Mouse (Mus musculus) midbrain, embryonic 14.5 days (tissue): Measurements from ENCODE around the gene Atp13a5. TPM values are rescaled to one million over a fixed set of nuclear protein-coding genes. Genes with fewer than 3 reads are reported as not detected.
A peak's percentile ranks its signal among the peaks of the same experiment; 100 is the strongest.

Experiments
- ATAC-seq: fragments of 200-750 bp; cut with Nextera tagmentation; 2 replicates; pipeline ENCODE4 v1.8.0; 2017; ENCODE audit warnings: moderate number of reproducible peaks, moderate library complexity; ENCODE audit not compliant: low FRiP score, low TSS enrichment
- DNase-seq: peaks from one replicate; pipeline ENCODE4 v3.0.0-alpha.2; 2015
- H3K27ac ChIP-seq: fragments of 300-500 bp; sonication (generic); replicated peaks from 2 replicates; pipeline ENCODE4 v1.5.1; 2014; ENCODE audit warnings: mild to moderate bottlenecking, low read depth, low read length, moderate library complexity
- H3K27me3 ChIP-seq: fragments of 300-500 bp; sonication (generic); 2 replicates; pipeline ENCODE4 v1.6.1; 2014; ENCODE audit warnings: low read length, control low read depth, mixed read lengths; ENCODE audit not compliant: control insufficient read depth, insufficient read depth
- H3K36me3 ChIP-seq: fragments of 300-500 bp; sonication (generic); 2 replicates; pipeline ENCODE4 v1.6.1; 2014; ENCODE audit warnings: low read length, control low read depth; ENCODE audit not compliant: control insufficient read depth, insufficient read depth
- H3K4me1 ChIP-seq: fragments of 300-500 bp; sonication (generic); 2 replicates; pipeline ENCODE4 v1.6.1; 2014; ENCODE audit warnings: mild to moderate bottlenecking, antibody characterized with exemption, low read length, control low read depth; ENCODE audit not compliant: control insufficient read depth, insufficient read depth
- H3K4me2 ChIP-seq: fragments of 300-500 bp; sonication (generic); 2 replicates; pipeline ENCODE4 v1.6.1; 2014; ENCODE audit warnings: mild to moderate bottlenecking, low read length, moderate library complexity
- H3K4me3 ChIP-seq: fragments of 300-500 bp; sonication (generic); replicated peaks from 2 replicates; pipeline ENCODE4 v1.5.1; 2014; ENCODE audit warnings: low read depth, low read length
- H3K9ac ChIP-seq: fragments of 300-500 bp; sonication (generic); replicated peaks from 2 replicates; pipeline ENCODE4 v1.6.1; 2014; ENCODE audit warnings: mild to moderate bottlenecking, low read length, moderate library complexity
- H3K9me3 ChIP-seq: fragments of 300-500 bp; sonication (generic); 2 replicates; pipeline ENCODE4 v1.6.1; 2016; ENCODE audit warnings: low read length, control low read depth, mixed read lengths; ENCODE audit not compliant: control insufficient read depth
- WGBS: fragments of 180-500 bp; shearing (Covaris S2); extraction: QIAGEN DNeasy Blood & Tissue Kit; methylation state at CpG from one replicate; pipeline ENCODE4 v1.1.7; 2014; 5-methylcytosine and 5-hydroxymethylcytosine counted together
- polyA plus RNA-seq: library from polyadenylated mRNA; unstranded; fragments of >200 nt; fragmentation: Nextera tagmentation; extraction: Ambion mirVana; gene quantifications from 2 replicates; pipeline ENCODE4 v1.2.1, GENCODE M21; 2014

Gene Atp13a5
- polyA plus RNA-seq, 1 experiment from 2014 or later: 1.4 TPM

- ATAC-seq (no peak; the same call in 1 of the 2 replicates), DNase-seq (peak; percentile 73)
- no peak overlapping the region for H3K4me2 ChIP-seq
- no peaks in the 10 kb centered on the region for H3K9me3 ChIP-seq
- no peak overlapping the region for H3K9ac ChIP-seq
- H3K4me3 ChIP-seq: no peak overlapping the region
- no peak overlapping the region for H3K27ac ChIP-seq
- 72% methylated on average over 5 of the region's 5 CpGs for WGBS
- H3K4me1 ChIP-seq: no peaks in the 10 kb centered on the region
- no peaks in the 10 kb centered on the region for H3K27me3 ChIP-seq
- no peaks in the 10 kb centered on the region for H3K36me3 ChIP-seq
Measured at GRCm38 (mm10) chr16:29216395-29217295, 161.9 kb downstream of the Atp13a5 start.

DNA sequence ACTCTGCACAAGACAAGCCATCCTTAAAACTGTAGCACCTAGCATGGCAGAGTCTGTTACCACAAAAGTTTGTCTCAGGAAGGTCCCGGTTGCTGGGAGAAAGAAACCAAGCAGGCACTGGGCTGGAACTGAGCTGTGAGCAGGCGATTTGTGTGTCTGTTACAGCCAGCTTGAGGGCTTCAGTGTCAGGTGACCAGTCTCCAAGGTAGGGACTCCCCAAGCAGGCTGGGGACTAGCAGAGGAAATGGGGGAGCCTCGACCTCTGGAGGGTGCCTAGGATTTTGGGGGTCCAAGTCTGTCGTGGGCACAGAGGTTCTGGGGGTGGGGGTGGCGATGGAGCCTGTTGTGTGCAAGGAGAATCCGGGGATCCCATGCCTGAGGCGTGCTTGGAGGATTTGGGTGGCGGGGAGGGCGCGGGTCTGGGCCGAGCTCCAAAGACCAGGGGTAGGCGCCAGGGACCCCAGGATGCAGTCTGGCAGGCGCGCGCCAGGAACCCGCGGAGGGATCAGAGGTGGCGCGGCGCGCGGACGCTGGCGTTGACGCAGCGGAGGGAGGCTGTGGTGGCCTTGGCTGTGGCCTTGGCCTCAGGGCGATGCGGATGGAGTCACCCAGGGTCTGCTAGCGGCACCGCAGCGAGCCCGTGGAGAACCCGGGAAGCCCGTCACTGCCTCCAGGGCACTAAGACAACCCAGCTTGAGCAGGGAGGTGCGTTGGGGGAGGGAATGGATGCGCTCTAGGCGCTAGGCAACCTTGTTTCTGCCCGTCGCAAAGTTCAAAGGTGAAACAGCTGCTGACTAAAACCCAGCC is 168.7 kb downstream of the Atp13a5 start, which contains the start of gene Hrasls:
Gene Hrasls, plus strand, starts transcription at position 91 of the 807 bp plus-strand sequence.
- Histone ChIP-seq H3K27ac (no peak within 1 kb of the TSS), H3K9me3 (no peaks in the 10 kb centered on the region), H3K4me3 (peak within 1 kb of the TSS; percentile 42), H3K9ac (peak within 1 kb of the TSS; percentile 61), H3K4me2 (peak within 1 kb of the TSS; percentile 75), H3K27me3 (no peaks in the 10 kb centered on the region), H3K4me1 (no peaks in the 10 kb centered on the region), H3K36me3 (no peaks in the 10 kb centered on the region)
- 1% methylated on average over 39 of the region's 39 CpGs for WGBS
- peak; percentile 71 for DNase-seq
- ATAC-seq: peak; percentile 69

GRCm38 (mm10) chr16:29208841-29209240 is 169.7 kb downstream of the Atp13a5 start:
- no peak overlapping the region for H3K4me3 ChIP-seq
- DNase-seq: no peak
- WGBS: 79% methylated on average over 7 of the region's 7 CpGs

GRCm38 (mm10) chr16:29205581-29205980 is 173.0 kb downstream of the Atp13a5 start:
- no peak for DNase-seq
- Histone ChIP-seq H3K4me2 (no peak overlapping the region), H3K4me3 (no peak overlapping the region), H3K9me3 (no peaks in the 10 kb centered on the region), H3K4me1 (no peaks in the 10 kb centered on the region), H3K27me3 (no peaks in the 10 kb centered on the region), H3K27ac (no peak overlapping the region), H3K36me3 (no peaks in the 10 kb centered on the region), H3K9ac (no peak overlapping the region)
- WGBS: 45% methylated on average over 2 of the region's 2 CpGs
- ATAC-seq: no peak

More at GRCm38 (mm10) chr16:29208841-29209240, 169.7 kb downstream of the Atp13a5 start:
- H3K36me3 ChIP-seq: no peaks in the 10 kb centered on the region
- no peak overlapping the region for H3K9ac ChIP-seq
- no peak for ATAC-seq
- no peak overlapping the region for H3K27ac ChIP-seq
- H3K27me3 ChIP-seq: no peaks in the 10 kb centered on the region
- no peaks in the 10 kb centered on the region for H3K4me1 ChIP-seq
- no peak overlapping the region for H3K4me2 ChIP-seq
- no peaks in the 10 kb centered on the region for H3K9me3 ChIP-seq

- H3K9me3 ChIP-seq: no peaks in the 10 kb centered on the region
- no peak overlapping the region for H3K4me3 ChIP-seq
- no peaks in the 10 kb centered on the region for H3K4me1 ChIP-seq
- no peaks in the 10 kb centered on the region for H3K27me3 ChIP-seq
- H3K27ac ChIP-seq: 0 out of 2 replicates have a peak overlapping the region, but pooled peaks have one; percentile 15
- H3K4me2 ChIP-seq: no peak overlapping the region
- no peaks in the 10 kb centered on the region for H3K36me3 ChIP-seq
- H3K9ac ChIP-seq: no peak overlapping the region
- DNase-seq (peak; percentile 81), ATAC-seq (no peak; the same call in 1 of the 2 replicates)
- WGBS: 61% methylated on average over 7 of the region's 7 CpGs
Measured at GRCm38 (mm10) chr16:29204875-29205274, 173.7 kb downstream of the Atp13a5 start.

- H3K9me3 ChIP-seq: no peaks in the 10 kb centered on the region
- no peaks in the 10 kb centered on the region for H3K27me3 ChIP-seq
- no peak overlapping the region for H3K4me3 ChIP-seq
- no peaks in the 10 kb centered on the region for H3K4me1 ChIP-seq
- no peak overlapping the region for H3K27ac ChIP-seq
- H3K4me2 ChIP-seq: no peak overlapping the region
- no peak overlapping the region for H3K9ac ChIP-seq
- 86% methylated on average over 2 of the region's 2 CpGs for WGBS
- ATAC-seq (no peak), DNase-seq (no peak)
- H3K36me3 ChIP-seq: no peaks in the 10 kb centered on the region
Measured at GRCm38 (mm10) chr16:29201146-29201545, 177.4 kb downstream of the Atp13a5 start.

GRCm38 (mm10) chr16:29198461-29198860 is 180.1 kb downstream of the Atp13a5 start:
- DNase-seq: no peak
- Histone ChIP-seq H3K27ac (no peak overlapping the region), H3K27me3 (no peaks in the 10 kb centered on the region), H3K4me2 (no peak overlapping the region), H3K9me3 (no peaks in the 10 kb centered on the region), H3K36me3 (no peaks in the 10 kb centered on the region), H3K9ac (no peak overlapping the region), H3K4me1 (no peaks in the 10 kb centered on the region), H3K4me3 (no peak overlapping the region)
- 16% methylated on average over 5 of the region's 5 CpGs for WGBS
- no peak for ATAC-seq

GRCm38 (mm10) chr16:29195156-29195555 is 183.4 kb downstream of the Atp13a5 start:
- no peaks in the 10 kb centered on the region for H3K27me3 ChIP-seq
- H3K36me3 ChIP-seq: no peaks in the 10 kb centered on the region
- 83% methylated on average over 1 of the region's 1 CpGs for whole genome bisulfite sequencing
- H3K9me3 ChIP-seq: no peaks in the 10 kb centered on the region
- no peaks in the 10 kb centered on the region for H3K4me1 ChIP-seq
- no peak overlapping the region for H3K4me2 ChIP-seq
- no peak overlapping the region for H3K9ac ChIP-seq
- no peak for ATAC-seq
- DNase-seq: no peak
- no peak overlapping the region for H3K27ac ChIP-seq
- no peak overlapping the region for H3K4me3 ChIP-seq
